Mouse (Mus musculus) lung, postnatal 0 days (tissue): Measurements from ENCODE around the gene Insr.

Source experiments
- CTCF ChIP-seq: IDR thresholded peaks from 2 replicates; pipeline ENCODE4 v1.5.1; 2016; ENCODE audit warnings: antibody characterized with exemption, mild to moderate bottlenecking
- EP300 ChIP-seq: IDR thresholded peaks from 2 replicates; pipeline ENCODE4 v1.6.1; 2016; ENCODE audit warnings: antibody characterized with exemption, mild to moderate bottlenecking, control low read depth

DNA sequence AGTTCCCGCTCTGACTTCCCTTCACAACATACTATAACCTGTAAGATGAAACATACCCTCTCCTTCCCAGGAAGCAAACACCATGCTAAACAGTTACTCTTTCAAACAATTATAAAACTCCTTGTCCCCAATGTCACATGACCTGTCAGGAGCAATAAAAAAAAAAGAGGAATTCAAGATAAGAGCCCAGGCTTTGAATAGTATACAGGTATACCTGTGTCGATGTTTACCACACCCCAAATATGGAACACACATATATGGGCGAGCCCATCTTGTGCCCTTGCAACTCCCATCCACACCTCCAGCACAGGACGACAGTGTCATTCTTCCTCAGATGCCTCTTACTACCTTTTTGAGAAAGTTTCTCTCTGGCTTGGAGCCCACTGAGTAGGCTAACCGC lies 18.3 kb downstream of the Insr start:
- no peak for TF ChIP-seq CTCF
- TF ChIP-seq EP300, result no peak
